In genomic region chr11:29692683-29693272, GRCm38 (mm10) we compare ENCODE assay signal across 8 mouse cellular contexts. TPM values are rescaled to one million over a fixed set of nuclear protein-coding genes. Genes with fewer than 3 reads are reported as not detected.
DNase-seq lines count a peak whose midpoint lies in the region; ATAC-seq and TF ChIP-seq lines count a peak whose summit lies in the region.

Gene Rtn4, plus strand, starts transcription at chr11:29692947.

- in situ Hi-C loops in ES-E14 (cut with MboI; ENCODE audit: low sequenced_read_pairs in 2 of 2, unreplicated experiment in 2 of 2), result no loop called here

- ATAC-seq in forebrain, embryonic 15.5 days (replicated peaks), result peak; percentile 98
- peak; percentile 95 for ATAC-seq in neutrophil, adult 5-6 weeks (ENCODE audit: extremely low read depth, insufficient number of reproducible peaks, low FRiP score, poor library complexity, severe bottlenecking)

- peak; percentile 98 for TF ChIP-seq POLR2A in lung, adult 2 months (IDR thresholded peaks at IDR 0.05; ENCODE audit: borderline replicate concordance, extremely low read depth, low read depth, low read length)

- peak within 1 kb of the TSS; percentile 53 for H3K4me2 ChIP-seq in forebrain, embryonic 15.5 days (replicated peaks)

- WGBS in forebrain, embryonic 15.5 days, result under 1% methylated on average over 43 of the region's 43 CpGs
- under 1% methylated on average over 43 of the region's 43 CpGs for WGBS in lung, adult 2 months

- peak within 1 kb of the TSS; percentile 95 for H3K27ac ChIP-seq in ES-E14 (ENCODE audit: insufficient read depth, low read depth, low read length, poor library complexity, severe bottlenecking)
- H3K27ac ChIP-seq in forebrain, embryonic 15.5 days (replicated peaks), result peak within 1 kb of the TSS; percentile 100

- H3K27me3 ChIP-seq in forebrain, embryonic 15.5 days, result no peaks in the 10 kb centered on the region

- H3K9ac ChIP-seq in ES-E14 (ENCODE audit: insufficient read depth, low read depth, low read length, poor library complexity, severe bottlenecking), result peak within 1 kb of the TSS; percentile 91
- H3K9ac ChIP-seq in forebrain, embryonic 15.5 days (replicated peaks), result peak within 1 kb of the TSS; percentile 100

- DNase-seq in ES-E14 (ENCODE audit: low read depth, low spot score), result peak; percentile 99
- DNase-seq in cerebellum, adult 11-12 months, result peak; percentile 98
- peak; percentile 98 for DNase-seq in heart, postnatal 25 days (ENCODE audit: low spot score)
- peak; percentile 98 for DNase-seq in layer of hippocampus, adult 18-20 months (ENCODE audit: low spot score in 2 of 2)
- DNase-seq in lung, adult 2 months, result peak; percentile 97
- DNase-seq in thymus, adult 18-20 months, result peak; percentile 97 to 98

- H3K36me3 ChIP-seq in ES-E14 (ENCODE audit: control insufficient read depth, insufficient read depth, low read length, poor library complexity, severe bottlenecking), result no peaks in the 10 kb centered on the region; the same call in 1 of the 2 replicates
- H3K36me3 ChIP-seq in forebrain, embryonic 15.5 days, result no peaks in the 10 kb centered on the region

- TF ChIP-seq CTCF in lung, adult 2 months (IDR thresholded peaks at IDR 0.05; ENCODE audit: insufficient read depth, low read length), result no peak

- H3K9me3 ChIP-seq in ES-E14 (ENCODE audit: control insufficient read depth, insufficient read depth, low read depth, low read length), result no peaks in the 10 kb centered on the region
- no peaks in the 10 kb centered on the region for H3K9me3 ChIP-seq in forebrain, embryonic 15.5 days

- peaks cover 0 to 9% of the 10 kb centered on the region in 2 experiments; a peak in 2 of 4 replicates for H3K4me1 ChIP-seq in ES-E14 (ENCODE audit: control insufficient read depth in 2 of 2, insufficient read depth in 2 of 2, low read length in 2 of 2, poor library complexity in 1 of 2)
- H3K4me1 ChIP-seq in forebrain, embryonic 15.5 days, result peaks cover 28% of the 10 kb centered on the region
- no peaks in the 10 kb centered on the region; the same call in 1 of the 2 replicates for H3K4me1 ChIP-seq in lung, adult 2 months (ENCODE audit: control insufficient read depth, insufficient read depth, low read length)

- intact Hi-C loops in heart, postnatal 25 days (cut with DNase I), result loop anchor here (5.0 to 10.0 kb wide), 4 partner anchors 115 to 425 kb away; partner anchors contain the start of genes Ccdc88a, Clhc1 and Rps27a

- peak within 1 kb of the TSS; percentile 96 to 97 for H3K4me3 ChIP-seq in ES-E14 (ENCODE audit: insufficient read depth in 1 of 2, low read depth in 1 of 2, low read length in 2 of 2, poor library complexity in 1 of 2, severe bottlenecking in 1 of 2)
- H3K4me3 ChIP-seq in forebrain, embryonic 15.5 days, result peak within 1 kb of the TSS; percentile 81
- H3K4me3 ChIP-seq in lung, adult 2 months (replicated peaks; ENCODE audit: extremely low read depth, low read depth, low read length), result peak within 1 kb of the TSS; percentile 93

TF ChIP-seq in ES-E14, 5 proteins besides CTCF, POLR2A, EP300 and RAD21:
- TF ChIP-seq CHD2 (IDR thresholded peaks at IDR 0.05; ENCODE audit: low read depth, low read length), result peak; percentile 78; the same call in 1 of the 2 replicates
- no peak for TF ChIP-seq ZC3H11A (IDR thresholded peaks at IDR 0.05; ENCODE audit: borderline replicate concordance, low read depth, low read length)
- no peak for TF ChIP-seq ZNF384 (IDR thresholded peaks at IDR 0.05; ENCODE audit: low read depth, low read length)

RNA-seq across cellular contexts. Expression of gene Rtn4, which starts in this region (rescaled TPM):
- total RNA-seq in ES-E14 (2012; rRNA removed), result 360 and 368 TPM in 2 replicates
- 131 and 140 TPM in 2 replicates for polyA plus RNA-seq in forebrain, embryonic 15.5 days (2015; fragmentation: Nextera tagmentation; extraction: Ambion mirVana)
- 10 to 100 TPM; 84.9 to 93.5 TPM for total RNA-seq in heart, postnatal 25 days (2021)
- 100 to 1,000 TPM; 468 to 492 TPM for total RNA-seq in layer of hippocampus, adult 18-20 months (2021)
- polyA plus RNA-seq in lung, adult 2 months (2012; rRNA removed), result 108 and 133 TPM in 2 replicates
- 153 and 155 TPM in 2 replicates for total RNA-seq in neutrophil, adult 5-6 weeks (2017)

Comparison
In these comparisons a context has a peak if more than half of its experiments do, and no peak if none do; other contexts are left out.
1. Peak in every context shown above with its lines: DNase-seq, ATAC-seq, H3K4me3 ChIP-seq and H3K27ac ChIP-seq.